Mouse (Mus musculus): ENCODE results near the gene Zfp366. TPM values are rescaled to one million over a fixed set of nuclear protein-coding genes. Genes with fewer than 3 reads are reported as not detected.

Zfp366 gene
- total RNA-seq, 2 experiments from 2014 or later, result not detected

DNA sequence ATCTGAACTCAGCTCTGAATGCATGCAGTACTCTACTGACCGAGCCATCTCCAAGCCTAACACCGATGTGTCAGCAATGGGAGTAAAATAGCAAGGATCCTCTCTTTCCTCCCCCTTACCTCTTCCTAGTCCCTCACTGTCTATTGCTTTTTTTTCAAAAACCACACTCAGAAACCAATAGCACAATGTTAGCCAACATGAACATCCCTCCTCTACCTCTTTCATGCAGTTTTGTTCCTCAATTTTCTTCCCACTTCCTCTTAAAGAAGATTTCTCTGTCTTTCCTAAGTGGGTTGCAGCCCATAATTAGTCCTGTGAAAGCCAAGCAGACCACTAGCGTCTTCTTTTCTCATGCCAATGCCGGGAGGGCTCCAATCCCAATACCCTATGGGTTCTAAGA lies 102.6 kb downstream of the Zfp366 start:
- ATAC-seq (replicated peaks; ENCODE audit: low FRiP score, poor library complexity, severe bottlenecking), result no peak

DNA sequence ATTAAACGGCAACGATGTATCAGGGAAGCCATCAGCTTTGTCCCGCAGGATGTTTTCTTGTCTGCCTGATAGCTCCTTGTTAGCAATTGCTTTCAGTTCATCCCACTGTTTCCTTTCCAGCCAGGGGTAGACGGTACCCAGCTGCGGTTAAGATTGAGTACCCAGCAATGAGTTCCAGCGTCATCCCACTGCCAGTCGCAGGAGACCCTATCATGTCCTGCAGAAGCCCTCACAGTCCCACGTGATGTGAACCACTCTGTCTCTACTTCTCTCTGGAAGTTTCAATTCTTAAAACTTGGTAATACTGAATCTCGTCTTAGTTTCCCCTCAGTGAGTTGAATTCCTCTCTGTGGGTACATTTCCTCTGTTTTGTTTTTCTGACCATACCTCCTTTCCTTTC lies 103.2 kb downstream of the Zfp366 start:
- no peak for ATAC-seq (replicated peaks; ENCODE audit: low FRiP score, poor library complexity, severe bottlenecking)

DNA sequence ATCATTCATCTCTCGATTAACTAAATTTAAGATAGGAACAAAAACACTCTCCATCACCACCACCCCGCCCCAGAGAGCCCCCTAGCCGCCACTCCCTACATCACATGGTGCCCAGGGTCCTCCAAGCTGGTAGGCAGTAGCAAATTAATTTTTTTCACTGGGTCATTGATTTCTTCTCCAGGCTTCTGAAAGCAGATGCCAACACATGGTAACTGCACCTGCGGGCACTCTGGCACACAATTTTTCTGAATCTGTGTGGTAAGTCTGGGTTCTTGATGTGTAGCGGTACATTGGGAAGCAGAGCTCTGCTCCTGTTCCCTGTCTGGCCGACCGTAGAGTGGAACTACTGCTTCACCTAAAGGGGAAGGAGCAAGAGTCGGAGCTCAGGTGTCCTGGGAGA lies 106.1 kb downstream of the Zfp366 start:
- no peak for ATAC-seq (replicated peaks; ENCODE audit: low FRiP score, poor library complexity, severe bottlenecking)

DNA sequence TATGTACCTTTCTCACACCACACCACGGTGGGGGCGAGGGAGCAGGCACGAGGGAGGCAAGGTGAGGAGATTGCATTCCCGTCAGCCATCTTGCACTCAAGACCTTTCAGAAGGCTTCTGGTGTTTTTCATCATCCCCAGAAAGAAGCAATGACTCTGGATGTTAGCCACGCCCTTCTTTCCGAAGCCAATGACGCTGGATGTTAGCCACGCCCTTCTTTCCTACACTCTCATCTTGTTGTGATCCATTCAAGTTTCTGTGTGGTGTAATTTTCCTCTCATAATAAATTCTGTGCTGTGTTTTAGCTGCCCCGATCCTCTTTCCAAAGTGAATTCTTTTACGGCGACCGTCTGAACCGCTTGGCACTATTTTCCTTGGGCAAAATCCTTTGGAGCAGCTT lies 109.6 kb downstream of the Zfp366 start:
- no peak for ATAC-seq (replicated peaks; ENCODE audit: low FRiP score, poor library complexity, severe bottlenecking)

DNA sequence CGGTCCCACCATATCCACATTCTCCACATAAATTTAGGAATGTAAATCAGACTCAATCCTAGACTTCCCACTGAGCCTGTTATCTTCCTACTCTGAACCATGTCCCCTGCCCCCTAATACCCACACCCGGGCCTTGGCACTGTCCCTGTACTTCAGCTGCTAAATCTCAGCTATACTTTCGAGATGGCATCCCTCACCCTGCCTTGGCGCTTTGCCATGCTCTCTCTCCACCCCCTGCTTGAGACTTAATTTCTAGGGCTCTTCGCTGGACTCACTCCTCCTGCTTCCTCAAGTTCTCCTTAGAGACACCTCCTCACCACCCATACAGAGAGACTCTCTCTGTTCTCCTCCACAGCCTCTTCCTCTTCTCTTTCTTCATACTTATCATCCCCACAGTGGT lies 115.3 kb downstream of the Zfp366 start:
- no peak for ATAC-seq (replicated peaks; ENCODE audit: low FRiP score, poor library complexity, severe bottlenecking)

Other genes starting within 250 kb of the Zfp366 start
- gene 1700024P04Rik, start 200.3 kb upstream of the Zfp366 start, total RNA-seq (2015; ENCODE audit: low replicate concordance), result not detected in 2 replicates
- not detected in 2 replicates for gene 1700024P04Rik, start 200.3 kb upstream of the Zfp366 start, total RNA-seq (2017; ENCODE audit: low replicate concordance)
- 6.5 and 8.4 TPM in 2 replicates for gene Ptcd2, start 159.9 kb downstream of the Zfp366 start, total RNA-seq (2015; ENCODE audit: low replicate concordance)
- gene Ptcd2, start 159.9 kb downstream of the Zfp366 start, total RNA-seq (2017; ENCODE audit: low replicate concordance), result 7.0 and 13.6 TPM in 2 replicates
- gene Mrps27, start 160.0 kb downstream of the Zfp366 start, total RNA-seq (2015; ENCODE audit: low replicate concordance), result 1.8 TPM in 1 of 2 replicates, not detected in the other
- 1.0 and 1.7 TPM in 2 replicates for gene Mrps27, start 160.0 kb downstream of the Zfp366 start, total RNA-seq (2017; ENCODE audit: low replicate concordance)

Measured in erythroid progenitor cell, adult 5-6 weeks (primary cell).